Mouse (Mus musculus) G1E (cell line): ENCODE results near the gene Chst11.

Source experiments
- CTCF ChIP-seq: IDR thresholded peaks from 2 replicates; pipeline ENCODE4 v1.5.1; 2012; ENCODE audit warnings: low read depth, low read length, inconsistent platforms, mixed read lengths
- GATA1 ChIP-seq: IDR thresholded peaks from 2 replicates; pipeline ENCODE4 v1.6.1; 2012; ENCODE audit warnings: borderline replicate concordance, low read length, inconsistent platforms, mixed read lengths
- GATA2 ChIP-seq: IDR thresholded peaks from 2 replicates; pipeline ENCODE4 v1.6.1; 2012; ENCODE audit warnings: low read depth, low read length, inconsistent platforms, borderline replicate concordance
- POLR2AphosphoS5 ChIP-seq: IDR thresholded peaks from 2 replicates; pipeline ENCODE4 v1.6.1; 2012; ENCODE audit warnings: low read depth, low read length, inconsistent platforms; ENCODE audit not compliant: insufficient replicate concordance
- TAL1 ChIP-seq: conservative IDR thresholded peaks from 2 replicates; pipeline ENCODE4 v1.6.1; 2012; ENCODE audit warnings: low read depth, low read length, inconsistent platforms, mixed read lengths

GRCm38 (mm10) chr10:82997460-82997859 is 12.2 kb downstream of the Chst11 start:
- no peak for TF ChIP-seq CTCF
- no peak for TF ChIP-seq GATA1
- TF ChIP-seq TAL1 = no peak
- TF ChIP-seq POLR2AphosphoS5 = no peak
- TF ChIP-seq GATA2 = no peak
